Mouse (Mus musculus): ENCODE measurements around the gene Nr0b2.

GRCm38 (mm10) chr4:133545272-133546231, 7.6 kb upstream of the Nr0b2 start, which contains the start of gene Nudc:
- no peak for TF ChIP-seq CTCF (IDR thresholded peaks at IDR 0.05; ENCODE audit: low read depth, low read length)
- TF ChIP-seq POLR2A (IDR thresholded peaks at IDR 0.05; ENCODE audit: borderline replicate concordance, low read depth, low read length) = no peak
